Mouse (Mus musculus): ENCODE measurements around the gene Fdx1l.
A peak's percentile ranks its signal among the peaks of the same experiment; 100 is the strongest.

Gene Fdx1l

GRCm38 (mm10) chr9:21073044-21073840 lies at the start of gene Fdx1l, which contains the start of gene Gm49373:
Gene Fdx1l, minus strand, starts transcription at chr9:21073614.
Gene Gm49373, minus strand, starts transcription at chr9:21073096.
- peak; percentile 95 for DNase-seq

DNA sequence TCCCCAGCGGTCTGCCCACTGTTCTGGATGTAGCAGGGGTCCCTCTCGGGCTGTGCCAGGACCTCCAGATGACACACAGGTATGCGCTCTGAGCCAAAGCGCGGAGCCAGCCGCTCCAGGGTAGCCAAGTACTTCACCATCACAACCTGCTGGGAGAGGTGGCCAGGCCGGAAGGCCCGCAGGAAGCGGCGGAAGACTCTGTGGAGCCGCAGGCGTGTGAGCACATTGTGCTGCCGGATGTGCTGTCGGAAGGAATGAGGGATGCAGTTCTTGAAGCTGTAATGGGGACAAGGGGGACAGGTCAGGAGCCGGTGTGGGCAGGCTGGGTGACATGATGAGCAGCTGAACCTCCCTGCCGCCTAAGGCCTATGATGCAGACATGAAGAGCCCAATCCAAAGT lies 48.1 kb upstream of the Fdx1l start:
- DNase-seq = peak; percentile 28 to 42

DNA sequence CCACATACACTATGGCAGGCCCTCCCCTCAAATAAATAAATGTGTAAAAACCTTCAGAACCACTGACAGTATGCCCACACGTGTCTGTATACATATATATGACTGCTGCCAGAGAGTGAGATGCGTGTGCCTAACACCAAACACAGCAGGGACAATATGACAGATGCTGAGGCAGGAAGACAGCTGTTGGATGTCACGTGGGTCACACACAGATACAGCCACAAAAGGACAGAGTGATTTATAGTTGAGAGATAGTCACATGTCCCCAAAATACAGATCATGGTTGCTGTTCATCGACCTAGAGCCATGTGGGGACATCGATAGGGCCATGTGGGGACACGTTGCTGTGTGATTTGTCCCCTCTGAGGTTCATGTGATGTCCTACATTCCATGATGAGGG lies 43.7 kb upstream of the Fdx1l start:
- no peak for DNase-seq

GRCm38 (mm10) chr9:21115105-21115504 lies 41.7 kb upstream of the Fdx1l start:
- DNase-seq = no peak

DNA sequence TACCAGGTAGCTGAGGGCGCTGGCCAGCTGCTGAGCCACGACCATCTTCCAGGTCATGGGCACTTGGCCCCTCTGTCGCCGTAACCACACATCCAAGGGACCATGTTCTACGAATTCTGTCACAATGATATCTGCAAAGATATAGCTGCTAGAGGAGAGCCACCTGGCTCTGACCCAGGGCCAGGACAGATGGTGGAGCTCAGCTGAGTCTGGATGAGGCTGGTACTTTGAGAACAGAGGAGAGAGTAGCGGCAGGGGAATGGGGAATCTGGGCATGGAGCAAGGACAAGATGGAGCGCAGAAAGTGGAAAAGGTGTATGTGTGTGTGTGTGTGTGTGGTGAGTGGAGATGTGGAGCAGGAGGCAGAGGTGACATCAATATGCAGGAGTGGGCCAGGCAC lies 40.8 kb upstream of the Fdx1l start:
- DNase-seq = no peak

DNA sequence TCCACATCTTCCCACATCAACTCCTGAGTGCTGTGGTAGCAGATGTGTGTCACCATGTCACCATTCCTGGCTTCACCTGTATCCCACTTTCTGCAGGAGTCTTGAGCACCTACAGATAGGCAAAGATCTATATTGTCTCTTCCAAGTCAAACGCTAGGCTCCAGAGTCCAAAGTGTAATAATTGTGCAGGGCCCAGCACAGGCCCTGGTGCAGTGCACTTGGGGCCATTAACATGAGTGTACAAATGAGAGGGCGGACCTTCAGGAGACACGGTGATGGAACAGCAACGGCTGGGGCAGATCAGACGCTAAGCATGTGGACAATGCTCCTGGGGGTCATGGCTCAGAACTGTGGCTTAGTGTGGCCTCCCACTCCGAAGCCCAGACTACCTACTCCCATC lies 40.3 kb upstream of the Fdx1l start:
- DNase-seq = no peak

DNA sequence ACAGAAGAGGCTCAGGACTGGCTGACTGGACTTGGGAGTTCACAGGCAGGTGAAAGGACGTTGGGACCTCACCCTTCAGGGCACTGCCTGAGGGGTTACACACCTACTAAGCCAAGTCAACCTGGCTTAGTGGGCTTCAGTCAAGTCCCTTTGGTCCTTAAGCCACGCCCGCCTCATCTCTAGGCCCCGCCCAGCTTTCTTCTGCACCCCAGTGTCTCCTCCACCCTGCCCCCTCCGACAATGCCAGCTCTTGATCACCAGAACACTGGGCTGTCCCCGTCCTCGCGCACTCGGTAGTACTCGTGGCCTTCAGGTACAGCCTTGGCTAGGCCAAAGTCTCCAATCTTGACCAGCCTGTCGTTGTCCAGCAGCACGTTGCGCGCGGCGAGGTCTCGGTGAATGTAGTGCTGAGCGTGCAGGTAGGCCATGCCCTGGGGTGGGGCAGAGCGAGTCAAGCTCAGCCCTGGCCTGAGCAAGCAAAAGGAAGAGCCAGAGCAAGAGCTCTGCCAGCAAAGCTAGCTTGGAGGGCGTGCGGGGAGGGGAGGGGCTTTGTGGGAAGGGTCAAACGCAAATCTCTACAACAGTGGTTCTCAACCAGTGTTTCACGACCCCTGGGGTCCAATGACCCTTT lies 34.3 kb upstream of the Fdx1l start:
- DNase-seq = peak in 1 of 2 experiments; percentile 7

- no peak for DNase-seq
Measured at GRCm38 (mm10) chr9:21105760-21106564, 32.5 kb upstream of the Fdx1l start.

GRCm38 (mm10) chr9:21104814-21105213 lies 31.4 kb upstream of the Fdx1l start:
- no peak for DNase-seq

DNA sequence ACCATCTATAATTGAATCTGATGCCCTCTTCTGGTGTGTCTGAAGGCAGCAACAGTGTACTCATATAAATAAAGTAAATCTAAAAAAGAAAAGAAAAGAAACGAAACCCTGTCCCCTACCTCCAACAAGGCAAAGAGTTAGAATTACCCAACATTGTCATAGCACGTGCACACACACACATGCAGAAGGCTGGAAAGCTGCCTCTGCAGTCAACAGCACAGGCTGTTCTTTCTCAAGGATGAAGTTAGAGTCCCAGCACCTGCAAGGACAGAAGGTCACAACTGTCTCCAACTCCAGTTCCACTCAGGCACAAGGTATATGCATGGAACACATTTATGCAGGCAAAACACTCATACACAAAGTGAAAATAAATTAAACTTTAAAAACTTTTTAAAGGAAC lies 28.7 kb upstream of the Fdx1l start:
- DNase-seq = peak in 1 of 2 experiments; percentile 21

- no peak for DNase-seq
Measured at GRCm38 (mm10) chr9:21100447-21101161, 27.2 kb upstream of the Fdx1l start.

- DNase-seq = no peak
Measured at GRCm38 (mm10) chr9:21097793-21098192, 24.4 kb upstream of the Fdx1l start.

DNA sequence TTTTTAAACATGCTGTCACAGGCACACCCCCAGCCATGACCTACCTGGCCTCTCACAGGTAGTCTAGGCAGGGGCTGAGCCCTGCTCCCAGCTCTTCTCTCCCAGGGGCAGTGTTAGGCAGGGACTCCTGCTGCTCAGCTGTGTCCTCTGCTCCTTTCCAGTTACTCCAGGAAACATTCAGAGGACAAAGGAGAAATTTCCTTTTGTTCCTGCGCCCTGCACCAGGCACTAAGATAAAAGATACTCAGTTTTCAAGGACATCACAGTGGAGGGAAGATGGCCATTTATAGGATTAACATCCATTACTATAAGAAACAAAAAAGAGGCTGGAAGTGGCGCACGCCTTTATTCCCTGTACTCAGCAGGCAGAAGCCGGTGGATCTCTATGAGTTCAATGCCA lies 22.5 kb upstream of the Fdx1l start:
- DNase-seq = no peak

DNA sequence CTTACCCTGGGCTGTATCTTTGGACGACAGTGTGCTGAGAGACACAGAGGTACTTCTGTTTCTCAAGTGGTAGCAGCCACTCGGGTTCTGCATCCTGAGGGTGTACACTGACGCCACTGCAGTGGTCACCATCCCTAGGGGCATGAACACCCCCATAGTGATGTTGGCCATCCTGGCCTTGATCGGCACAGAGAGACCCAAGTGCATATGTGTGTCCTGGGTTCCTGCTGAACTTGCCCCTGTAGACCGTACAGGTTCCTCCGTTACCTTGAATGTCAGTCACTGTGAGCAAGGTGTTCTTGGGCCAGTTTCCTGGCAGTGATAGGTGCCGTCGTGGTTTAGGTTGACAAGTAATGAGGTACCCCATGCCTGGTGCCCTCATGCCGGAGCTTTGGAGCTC lies 20.0 kb upstream of the Fdx1l start:
- no peak for DNase-seq

DNA sequence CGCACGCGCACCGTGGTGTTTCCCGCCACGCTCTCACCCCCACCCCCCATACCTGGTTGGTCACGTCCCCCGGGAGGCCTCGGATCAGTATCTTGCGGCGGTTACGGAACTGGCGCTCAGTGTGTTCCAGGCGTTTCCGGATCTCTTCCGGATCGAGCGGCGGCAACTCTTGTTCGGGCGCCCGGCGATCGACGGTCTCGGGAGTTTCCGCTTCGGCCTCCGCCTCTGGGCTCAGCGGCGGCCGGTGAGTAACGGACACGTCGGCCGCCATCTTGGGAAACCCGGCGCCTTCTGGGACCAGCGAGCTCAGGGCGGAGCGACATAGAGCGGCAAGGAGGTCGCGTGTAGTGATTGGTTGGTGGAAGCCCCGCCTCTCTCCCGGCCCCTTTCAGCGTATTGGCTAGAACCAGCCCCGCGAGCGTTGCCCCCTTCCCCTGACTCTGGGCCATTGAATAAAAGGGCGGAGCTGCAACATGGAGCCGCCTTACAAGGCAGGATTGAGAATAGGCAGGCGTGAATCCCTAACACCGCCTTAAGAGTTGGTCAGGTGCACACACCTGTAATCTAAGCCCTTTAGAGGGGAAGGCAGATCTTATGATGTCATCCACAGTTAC lies 18.4 kb upstream of the Fdx1l start, which contains the start of the genes Gm38431 and Raver1:
Gene Gm38431, minus strand, starts transcription at position 291 of the 614 bp plus-strand sequence.
Gene Raver1, minus strand, starts transcription at position 302 of the 614 bp plus-strand sequence.
- peak; percentile 99 for DNase-seq

DNA sequence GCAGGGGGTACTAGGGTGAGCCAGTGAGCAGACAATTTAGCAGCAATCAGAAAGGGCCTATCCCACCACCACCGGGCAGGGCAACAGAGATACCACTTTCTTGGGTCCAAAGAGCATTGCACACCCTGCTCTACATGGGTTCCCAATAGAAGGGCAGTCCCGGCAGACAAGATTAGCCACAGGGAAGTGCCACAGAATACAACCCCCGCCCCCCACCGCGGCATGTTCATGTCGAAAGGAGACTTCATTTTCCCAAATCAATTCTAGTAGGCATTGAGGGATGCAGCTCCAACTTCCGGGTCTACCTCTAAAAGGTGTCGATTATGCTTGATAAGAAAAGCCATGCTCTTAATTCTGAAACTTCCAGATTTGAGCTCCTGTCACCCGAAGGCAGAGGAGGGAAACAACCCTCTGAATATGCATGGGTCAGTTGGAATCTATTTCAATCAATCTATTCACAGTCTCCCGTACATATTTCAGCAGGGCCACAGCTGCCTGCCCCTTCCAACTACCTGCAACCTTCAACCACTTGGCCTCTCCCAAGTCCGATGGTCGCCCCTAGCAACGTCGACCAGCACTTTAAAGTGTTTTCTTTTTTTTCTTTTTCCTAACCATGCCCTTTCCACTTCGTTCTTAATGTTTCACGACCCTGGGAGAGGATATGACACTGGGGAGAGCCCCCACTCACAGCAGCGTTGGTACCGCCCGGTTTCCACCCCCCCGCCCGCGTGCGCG lies 17.7 kb upstream of the Fdx1l start:
- peak in 1 of 2 experiments; percentile 25 for DNase-seq

GRCm38 (mm10) chr9:21090537-21090936 lies 17.1 kb upstream of the Fdx1l start:
- DNase-seq = no peak

DNA sequence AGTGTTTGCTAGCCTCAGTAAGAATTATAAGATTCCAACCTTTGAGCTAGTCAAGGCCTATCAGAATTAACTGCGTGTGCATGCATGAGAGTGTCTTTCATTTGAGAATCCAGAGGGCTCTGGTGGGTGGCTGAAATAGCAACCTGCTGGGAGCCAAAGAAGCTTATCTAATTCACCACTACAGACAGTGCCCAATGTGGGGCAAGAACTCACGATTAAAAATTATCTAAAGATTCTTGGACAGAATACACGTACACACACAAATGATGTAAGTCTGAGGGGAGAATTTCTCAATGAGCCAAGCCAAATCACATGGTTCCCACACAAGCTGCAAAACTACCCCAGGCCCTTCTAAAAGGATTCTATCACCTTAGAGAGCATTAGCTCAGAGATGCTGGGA lies 9.9 kb upstream of the Fdx1l start:
- no peak for DNase-seq

- DNase-seq = no peak
Measured at GRCm38 (mm10) chr9:21081127-21081526, 7.7 kb upstream of the Fdx1l start.

GRCm38 (mm10) chr9:21075625-21076024 lies 2.2 kb upstream of the Fdx1l start:
- no peak for DNase-seq

GRCm38 (mm10) chr9:21074173-21074572 lies 759 bp upstream of the Fdx1l start:
- no peak for DNase-seq

Data from kidney, postnatal 36 days (tissue).